Mouse (Mus musculus): ENCODE measurements around the gene Erg28.

DNA sequence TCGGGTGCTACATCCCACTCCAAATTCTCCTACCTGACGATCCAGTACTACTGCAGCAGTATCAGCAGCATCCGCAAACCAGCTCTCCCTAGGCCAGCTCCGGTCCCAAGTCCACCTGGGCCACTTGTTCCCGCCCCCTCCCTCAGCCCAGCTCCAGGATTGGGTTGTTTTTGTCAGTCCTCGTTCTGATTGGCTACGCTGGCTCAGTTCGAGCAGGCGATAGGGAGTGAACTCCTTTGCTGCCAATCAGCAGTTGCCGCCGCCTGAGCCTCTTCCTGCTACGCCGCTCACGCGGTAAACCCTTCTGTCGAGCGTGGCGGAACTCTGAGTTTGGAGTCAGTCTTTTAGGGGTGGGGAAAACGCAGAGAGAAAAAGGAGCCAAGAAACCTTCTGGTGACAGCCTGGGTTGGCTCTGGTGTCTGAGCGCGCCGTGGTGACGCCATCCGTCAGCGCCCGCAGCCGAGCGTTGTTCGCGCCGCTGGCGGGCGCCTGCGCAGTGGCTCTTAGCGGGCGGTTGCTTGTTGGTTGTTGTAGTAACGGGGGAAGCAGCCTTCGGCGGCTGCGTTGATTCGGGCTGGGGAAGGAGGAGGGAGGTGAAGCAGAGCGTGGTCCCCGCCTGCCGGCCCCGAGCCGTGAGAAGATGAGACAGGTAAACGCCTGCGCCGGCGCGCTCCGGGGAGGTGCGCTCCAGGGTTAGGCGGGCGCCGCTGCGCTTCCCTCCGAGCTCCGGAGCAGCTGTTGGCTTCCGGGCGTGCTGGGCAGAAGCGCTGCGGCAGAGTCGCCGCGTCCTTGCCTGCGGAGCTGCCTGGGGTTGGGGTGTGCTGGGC is at the start of gene Erg28, which contains the start of gene Ttll5:
- TF ChIP-seq CTCF (IDR thresholded peaks at IDR 0.05; ENCODE audit: extremely low read depth, insufficient read depth, insufficient read length, insufficient replicate concordance) (no peak), POLR2A (IDR thresholded peaks at IDR 0.05; ENCODE audit: low read depth, low read length) (peak; percentile 43; the same call in 1 of the 2 replicates)

All from spleen, adult 2 months (tissue).